Mouse (Mus musculus): Measurements from ENCODE around the gene Kcnk1. TPM values are rescaled to one million over a fixed set of nuclear protein-coding genes. Genes with fewer than 3 reads are reported as not detected.

The Kcnk1 gene
- polyA plus RNA-seq, 1 experiment from 2014 or later = 23.7 TPM

Other genes starting within 250 kb of the Kcnk1 start
- gene Pcnx2, start 96.9 kb upstream of the Kcnk1 start, polyA plus RNA-seq (2014; fragmentation: Nextera tagmentation; extraction: Ambion mirVana) = 4.1 and 7.5 TPM in 2 replicates
- gene Map3k21, start 84.7 kb upstream of the Kcnk1 start, polyA plus RNA-seq (2014; fragmentation: Nextera tagmentation; extraction: Ambion mirVana) = 0.45 and 0.51 TPM in 2 replicates